Mouse (Mus musculus): Measurements from ENCODE around the gene Usp4. TPM values are rescaled to one million over a fixed set of nuclear protein-coding genes. Genes with fewer than 3 reads are reported as not detected.
A peak's percentile ranks its signal among the peaks of the same experiment; 100 is the strongest.

The Usp4 gene
- total and polyA plus RNA-seq, 3 experiments: 85.4 to 128 TPM; not detected in 1

- Histone ChIP-seq H3K27me3 (ENCODE audit: control insufficient read depth in 1 of 2, insufficient read depth in 2 of 2, low read length in 2 of 2) (no peaks in the 10 kb centered on the region), H3K4me1 (ENCODE audit: control insufficient read depth in 1 of 2, insufficient read depth in 2 of 2, low read length in 2 of 2) (peaks cover 21 to 50% of the 10 kb centered on the region in 2 experiments), H3K9ac (ENCODE audit: control insufficient read depth, low read depth, low read length, poor library complexity, severe bottlenecking) (peak overlapping the region; percentile 37), H3K36me3 (ENCODE audit: control insufficient read depth in 1 of 2, insufficient read depth in 2 of 2, low read length in 2 of 2) (peaks cover 0 to 48% of the 10 kb centered on the region in 2 experiments; a peak in 2 of 4 replicates), H3K4me3 (ENCODE audit: control insufficient read depth in 1 of 2, insufficient read depth in 1 of 2, low read depth in 2 of 2, low read length in 2 of 2) (no peak overlapping the region), H3K27ac (ENCODE audit: control insufficient read depth, low read depth, low read length) (peak overlapping the region; percentile 98), H3K9me3 (replicated peaks; ENCODE audit: insufficient read depth, low read length) (no peaks in the 10 kb centered on the region), H3K79me2 (ENCODE audit: control insufficient read depth, insufficient read depth, low read length, poor library complexity) (peaks cover 35% of the 10 kb centered on the region)
- DNase-seq (ENCODE audit: low read depth, low spot score): no peak
- TF ChIP-seq ZNF384 (IDR thresholded peaks at IDR 0.05; ENCODE audit: low read depth, low read length) (peak; percentile 34; the same call in 1 of the 2 replicates), ZC3H11A (IDR thresholded peaks at IDR 0.05; ENCODE audit: low read depth, low read length) (no peak)
These were observed 3.2 kb upstream of the Usp4 start for GRCm38 (mm10) chr9:108344471-108344870.

GRCm38 (mm10) chr9:108347024-108347423 is 629 bp upstream of the Usp4 start:
- no peak for TF ChIP-seq ETS1 (IDR thresholded peaks at IDR 0.05; ENCODE audit: low read depth, low read length)
- TF ChIP-seq CTCF (IDR thresholded peaks at IDR 0.05 in 2 of 3, conservative IDR thresholded peaks at IDR 0.05 in 1 of 3; ENCODE audit: control insufficient read depth in 1 of 3, insufficient read depth in 1 of 3, low read depth in 2 of 3, low read length in 3 of 3, poor library complexity in 1 of 3, severe bottlenecking in 1 of 3): no peak
- no peak for TF ChIP-seq POLR2AphosphoS5 (IDR thresholded peaks at IDR 0.05; ENCODE audit: borderline replicate concordance, low read depth, low read length)
- no peak for TF ChIP-seq E2F4 (IDR thresholded peaks at IDR 0.05; ENCODE audit: borderline replicate concordance, low read depth, low read length)
- peak; percentile 25; the same call in 1 of the 2 replicates for TF ChIP-seq TCF12 (IDR thresholded peaks at IDR 0.05; ENCODE audit: low read depth, low read length)
- TF ChIP-seq CHD1 (IDR thresholded peaks at IDR 0.05; ENCODE audit: low read depth, low read length): peak; percentile 86; the same call in 1 of the 2 replicates
- no peak for TF ChIP-seq NRF1 (IDR thresholded peaks at IDR 0.05; ENCODE audit: insufficient read depth, low read depth, low read length, poor library complexity, severe bottlenecking)
- peak; percentile 69 for TF ChIP-seq SIN3A (IDR thresholded peaks at IDR 0.05; ENCODE audit: low read length)
- peak; percentile 40; the same call in 1 of the 2 replicates for TF ChIP-seq MAX (IDR thresholded peaks at IDR 0.05; ENCODE audit: low read length)
- no peak for TF ChIP-seq ELF1 (IDR thresholded peaks at IDR 0.05; ENCODE audit: low read depth, low read length)
- DNase-seq (ENCODE audit: low read depth, low spot score): no peak
- Histone ChIP-seq H3K36me3 (ENCODE audit: control insufficient read depth in 1 of 2, insufficient read depth in 2 of 2, low read length in 2 of 2) (peaks cover 9 to 37% of the 10 kb centered on the region in 2 experiments), H3K4me3 (ENCODE audit: control insufficient read depth in 1 of 2, insufficient read depth in 1 of 2, low read depth in 2 of 2, low read length in 2 of 2) (peak overlapping the region; percentile 94 to 95), H3K27me3 (ENCODE audit: control insufficient read depth in 1 of 2, insufficient read depth in 2 of 2, low read length in 2 of 2) (no peaks in the 10 kb centered on the region), H3K79me2 (ENCODE audit: control insufficient read depth, insufficient read depth, low read length, poor library complexity) (peaks cover 30% of the 10 kb centered on the region), H3K9ac (ENCODE audit: control insufficient read depth, low read depth, low read length, poor library complexity, severe bottlenecking) (peak overlapping the region; percentile 91), H3K9me3 (replicated peaks; ENCODE audit: insufficient read depth, low read length) (no peaks in the 10 kb centered on the region), H3K4me1 (ENCODE audit: control insufficient read depth in 1 of 2, insufficient read depth in 2 of 2, low read length in 2 of 2) (peaks cover 17 to 40% of the 10 kb centered on the region in 2 experiments), H3K27ac (ENCODE audit: control insufficient read depth, low read depth, low read length) (peak overlapping the region; percentile 92)

- H3K9me3 ChIP-seq (replicated peaks; ENCODE audit: insufficient read depth, low read length): no peaks in the 10 kb centered on the region
- H3K27me3 ChIP-seq (ENCODE audit: control insufficient read depth in 1 of 2, insufficient read depth in 2 of 2, low read length in 2 of 2): no peaks in the 10 kb centered on the region
- TF ChIP-seq ZNF384 (IDR thresholded peaks at IDR 0.05; ENCODE audit: low read depth, low read length) (no peak), POLR2A (IDR thresholded peaks at IDR 0.05; ENCODE audit: control insufficient read depth in 1 of 2, insufficient read depth in 1 of 2, low read depth in 1 of 2, low read length in 2 of 2, poor library complexity in 1 of 2) (no peak), USF2 (IDR thresholded peaks at IDR 0.05; ENCODE audit: borderline replicate concordance in 1 of 2, insufficient read depth in 1 of 2, low read depth in 1 of 2, low read length in 2 of 2) (no peak), TBP (IDR thresholded peaks at IDR 0.05; ENCODE audit: low read depth, low read length) (no peak), CHD1 (IDR thresholded peaks at IDR 0.05; ENCODE audit: low read depth, low read length) (no peak), MAZ (IDR thresholded peaks at IDR 0.05; ENCODE audit: low read depth, low read length) (0 out of 2 replicates have a peak, but pooled peaks have one; percentile 20)
- peak; percentile 51 for DNase-seq (ENCODE audit: low read depth, low spot score)
- H3K36me3 ChIP-seq (ENCODE audit: control insufficient read depth in 1 of 2, insufficient read depth in 2 of 2, low read length in 2 of 2): peaks cover 17 to 31% of the 10 kb centered on the region in 2 experiments
- H3K27ac ChIP-seq (ENCODE audit: control insufficient read depth, low read depth, low read length): peak overlapping the region; percentile 77
- H3K4me3 ChIP-seq (ENCODE audit: control insufficient read depth in 1 of 2, insufficient read depth in 1 of 2, low read depth in 2 of 2, low read length in 2 of 2): peak overlapping the region; percentile 94 to 95
- H3K9ac ChIP-seq (ENCODE audit: control insufficient read depth, low read depth, low read length, poor library complexity, severe bottlenecking): peak overlapping the region; percentile 93
- H3K4me1 ChIP-seq (ENCODE audit: control insufficient read depth in 1 of 2, insufficient read depth in 2 of 2, low read length in 2 of 2): peaks cover 11 to 32% of the 10 kb centered on the region in 2 experiments
- H3K79me2 ChIP-seq (ENCODE audit: control insufficient read depth, insufficient read depth, low read length, poor library complexity): peaks cover 30% of the 10 kb centered on the region
These were observed 632 bp downstream of the Usp4 start for GRCm38 (mm10) chr9:108348290-108348680.
